23 mouse cellular contexts compared by ENCODE assay signal in the genomic region with DNA sequence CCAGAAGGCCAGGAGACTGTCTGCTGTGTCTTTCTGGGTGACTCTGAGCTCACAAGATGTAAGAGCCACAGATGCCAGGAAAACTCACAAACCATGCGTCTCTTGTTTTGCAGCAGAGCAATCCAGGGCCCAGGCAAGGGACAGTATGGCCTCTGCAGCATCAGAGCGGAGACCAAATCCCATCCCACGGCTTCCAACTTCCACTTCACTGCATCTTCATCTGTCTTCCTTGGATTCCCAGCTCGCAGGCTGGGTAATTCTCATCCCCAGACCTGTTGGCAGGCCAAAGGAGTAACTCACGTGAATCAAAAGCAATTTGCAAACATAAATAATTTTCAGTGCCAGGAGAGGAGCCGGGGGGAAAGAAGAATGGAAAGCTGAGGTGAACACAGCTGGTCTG. TPM values are rescaled to one million over a fixed set of nuclear protein-coding genes. Genes with fewer than 3 reads are reported as not detected.
DNase-seq lines count a peak whose midpoint lies in the region; ATAC-seq lines count a peak whose summit lies in the region.
"Had no signal": no experiment of that assay in that cellular context is flagged by ENCODE, and none has a peak within 500 bp of the region (broad histone marks: within the 10 kb centered on the region; RNA-seq: fewer than 3 reads in every experiment).

No protein-coding gene starts in this region.

- 0 out of 2 replicates have a peak overlapping the region, but pooled peaks have one; percentile 13 for H3K9ac ChIP-seq in hindbrain, embryonic 13.5 days
- H3K9ac ChIP-seq in hindbrain, embryonic 14.5 days = no peak overlapping the region
- H3K9ac ChIP-seq: forebrain, embryonic 15.5 days; heart, embryonic 12.5 days; heart, embryonic 15.5 days; intestine, embryonic 15.5 days had no signal

- H3K4me2 ChIP-seq in hindbrain, embryonic 13.5 days = no peak overlapping the region
- no peak overlapping the region for H3K4me2 ChIP-seq in hindbrain, embryonic 14.5 days (replicated peaks)
- H3K4me2 ChIP-seq: forebrain, embryonic 15.5 days; heart, embryonic 12.5 days; heart, embryonic 15.5 days; intestine, embryonic 15.5 days had no signal

- H3K9me3 ChIP-seq in hindbrain, embryonic 13.5 days = no peaks in the 10 kb centered on the region
- no peaks in the 10 kb centered on the region for H3K9me3 ChIP-seq in hindbrain, embryonic 14.5 days (ENCODE audit: control insufficient read depth, low read length)
- no peaks in the 10 kb centered on the region for H3K9me3 ChIP-seq in limb, embryonic 10.5 days (replicated peaks)
- H3K9me3 ChIP-seq: forebrain, embryonic 15.5 days; heart, embryonic 15.5 days; hindbrain, embryonic 10.5 days; intestine, embryonic 15.5 days had no signal

- H3K4me3 ChIP-seq in hindbrain, embryonic 13.5 days = no peak overlapping the region
- H3K4me3 ChIP-seq in hindbrain, embryonic 14.5 days (replicated peaks; ENCODE audit: low read length) = no peak overlapping the region
- no peak overlapping the region for H3K4me3 ChIP-seq in limb, embryonic 10.5 days
- H3K4me3 ChIP-seq: forebrain, embryonic 10.5 days; forebrain, embryonic 15.5 days; heart, embryonic 12.5 days; heart, embryonic 15.5 days; hindbrain, embryonic 10.5 days; intestine, embryonic 15.5 days had no signal

- 64% methylated on average over 6 of the region's 6 CpGs for WGBS in hindbrain, embryonic 13.5 days
- WGBS in hindbrain, embryonic 14.5 days = 49% methylated on average over 6 of the region's 6 CpGs
- 68% methylated on average over 6 of the region's 6 CpGs for WGBS in limb, embryonic 10.5 days

- ATAC-seq in hindbrain, embryonic 13.5 days (ENCODE audit: low FRiP score) = no peak
- no peak for ATAC-seq in hindbrain, embryonic 14.5 days (ENCODE audit: low FRiP score)
- ATAC-seq: activated CD4-positive, CD25-positive, alpha-beta regulatory T cell, adult 4 months; forebrain, embryonic 15.5 days had no signal

- no peak overlapping the region for H3K27ac ChIP-seq in hindbrain, embryonic 13.5 days
- no peak overlapping the region for H3K27ac ChIP-seq in hindbrain, embryonic 14.5 days
- H3K27ac ChIP-seq in limb, embryonic 10.5 days = 0 out of 2 replicates have a peak overlapping the region, but pooled peaks have one; percentile 0
- H3K27ac ChIP-seq: forebrain, embryonic 10.5 days; forebrain, embryonic 15.5 days; heart, embryonic 15.5 days; hindbrain, embryonic 10.5 days; intestine, embryonic 15.5 days had no signal

- peaks cover 5% of the 10 kb centered on the region; the same call in 1 of the 2 replicates for H3K36me3 ChIP-seq in hindbrain, embryonic 13.5 days
- H3K36me3 ChIP-seq in hindbrain, embryonic 14.5 days (replicated peaks; ENCODE audit: control insufficient read depth, insufficient read depth) = 0 out of 2 replicates have a peak, but pooled peaks cover 4% of the 10 kb centered on the region
- H3K36me3 ChIP-seq in limb, embryonic 10.5 days = no peaks in the 10 kb centered on the region
- H3K36me3 ChIP-seq: forebrain, embryonic 10.5 days; forebrain, embryonic 15.5 days; heart, embryonic 15.5 days; intestine, embryonic 15.5 days had no signal

- peak; percentile 72 to 73 for DNase-seq in cerebellum, postnatal 10 days
- DNase-seq in cerebellum, adult 18-20 months = no peak
- no peak for DNase-seq in hindbrain, embryonic 14.5 days (ENCODE audit: low spot score)
- DNase-seq in kidney, postnatal 10 days = peak; percentile 4
- DNase-seq in kidney, adult 18-20 months = no peak
- DNase-seq in limb, embryonic 10.5 days (ENCODE audit: low spot score) = no peak
- DNase-seq: adrenal gland, adult 8-10 months; adrenal gland, postnatal 25 days; cerebellum, adult 11-12 months; cerebellum, adult 9-10 months; cerebellum, postnatal 36 days; gastrocnemius, postnatal 25 days; heart, adult 18-20 months; heart, postnatal 10 days; heart, postnatal 36 days had no signal

- H3K4me1 ChIP-seq in hindbrain, embryonic 13.5 days (replicated peaks) = peaks cover 25% of the 10 kb centered on the region
- H3K4me1 ChIP-seq in hindbrain, embryonic 14.5 days (replicated peaks; ENCODE audit: control insufficient read depth, insufficient read depth, low read length) = no peaks in the 10 kb centered on the region
- H3K4me1 ChIP-seq in limb, embryonic 10.5 days = peaks cover 17% of the 10 kb centered on the region

- peaks cover 39% of the 10 kb centered on the region for H3K27me3 ChIP-seq in hindbrain, embryonic 13.5 days
- H3K27me3 ChIP-seq in hindbrain, embryonic 14.5 days (ENCODE audit: control insufficient read depth, insufficient read depth, low read length) = no peaks in the 10 kb centered on the region
- peaks cover 76% of the 10 kb centered on the region for H3K27me3 ChIP-seq in limb, embryonic 10.5 days (ENCODE audit: low read depth, poor library complexity, severe bottlenecking)
- H3K27me3 ChIP-seq: forebrain, embryonic 15.5 days; intestine, embryonic 15.5 days had no signal

RNA-seq across cellular contexts. Expression of a gene that starts 13.0 kb away (rescaled TPM):
- polyA plus RNA-seq in hindbrain, embryonic 13.5 days (2015; fragmentation: Nextera tagmentation; extraction: Ambion mirVana) = 14.1 and 15.8 TPM in 2 replicates
- 16.8 and 20.2 TPM in 2 replicates for polyA plus RNA-seq in hindbrain, embryonic 14.5 days (2014; fragmentation: Nextera tagmentation; extraction: Ambion mirVana)
- polyA plus RNA-seq in limb, embryonic 10.5 days (2016; fragmentation: Nextera tagmentation; extraction: Ambion mirVana) = 4.3 and 7.1 TPM in 2 replicates

RNA-seq across cellular contexts. Expression of a gene that starts 32.2 kb away (rescaled TPM):
- 10.0 and 11.1 TPM in 2 replicates for polyA plus RNA-seq in hindbrain, embryonic 13.5 days (2015; fragmentation: Nextera tagmentation; extraction: Ambion mirVana)
- 8.5 and 9.8 TPM in 2 replicates for polyA plus RNA-seq in hindbrain, embryonic 14.5 days (2014; fragmentation: Nextera tagmentation; extraction: Ambion mirVana)
- 12.2 and 15.1 TPM in 2 replicates for polyA plus RNA-seq in limb, embryonic 10.5 days (2016; fragmentation: Nextera tagmentation; extraction: Ambion mirVana)

RNA-seq across cellular contexts. Expression of a gene that starts 50.2 kb away (rescaled TPM):
- polyA plus RNA-seq in hindbrain, embryonic 13.5 days (2015; fragmentation: Nextera tagmentation; extraction: Ambion mirVana) = 20.3 and 24.2 TPM in 2 replicates
- 10.7 and 13.7 TPM in 2 replicates for polyA plus RNA-seq in hindbrain, embryonic 14.5 days (2014; fragmentation: Nextera tagmentation; extraction: Ambion mirVana)
- polyA plus RNA-seq in limb, embryonic 10.5 days (2016; fragmentation: Nextera tagmentation; extraction: Ambion mirVana) = 151 and 170 TPM in 2 replicates

Comparison
In these comparisons a context has a peak if more than half of its experiments do, and no peak if none do; other contexts are left out.
1. DNase-seq: peak in cerebellum, postnatal 10 days (2 of 2) and kidney, postnatal 10 days (single experiment); none in cerebellum, adult 18-20 months (0 of 2), hindbrain, embryonic 14.5 days (single experiment), kidney, adult 18-20 months (single experiment) and limb, embryonic 10.5 days (single experiment).